Mouse (Mus musculus): ENCODE measurements at regions not wholly inside any gene's neighbourhood (a gene's known extent, or its start where the extent isn't known, plus 50 kb on each side); places are given as distances from the start of the nearest gene placed in this dataset.

DNA sequence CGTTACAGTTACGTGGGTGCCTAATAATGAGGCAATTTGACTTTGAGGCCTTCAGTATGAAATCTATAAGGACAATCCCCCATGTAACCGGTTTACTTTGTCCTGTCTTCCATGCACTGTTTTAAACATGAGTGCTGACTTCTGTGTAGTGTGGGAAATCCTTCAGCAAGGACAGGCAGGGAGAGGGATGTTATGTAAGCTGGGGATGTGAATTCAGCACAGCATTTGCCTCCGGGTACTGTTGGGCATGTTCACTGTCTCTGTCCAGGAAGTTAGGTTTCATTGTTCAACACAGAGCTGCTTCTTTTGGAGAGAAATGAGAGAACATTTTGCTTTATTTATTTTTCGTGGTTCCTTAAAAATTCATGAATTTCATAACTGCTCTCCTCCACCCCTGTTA lies 322.7 kb downstream of the Rnf144a start:
- H3K9me3 ChIP-seq (ENCODE audit: control insufficient read depth, low read depth, low read length) = no peaks in the 10 kb centered on the region
- ATAC-seq (ENCODE audit: insufficient number of reproducible peaks, insufficient read depth, low FRiP score, low read depth) = no peak

DNA sequence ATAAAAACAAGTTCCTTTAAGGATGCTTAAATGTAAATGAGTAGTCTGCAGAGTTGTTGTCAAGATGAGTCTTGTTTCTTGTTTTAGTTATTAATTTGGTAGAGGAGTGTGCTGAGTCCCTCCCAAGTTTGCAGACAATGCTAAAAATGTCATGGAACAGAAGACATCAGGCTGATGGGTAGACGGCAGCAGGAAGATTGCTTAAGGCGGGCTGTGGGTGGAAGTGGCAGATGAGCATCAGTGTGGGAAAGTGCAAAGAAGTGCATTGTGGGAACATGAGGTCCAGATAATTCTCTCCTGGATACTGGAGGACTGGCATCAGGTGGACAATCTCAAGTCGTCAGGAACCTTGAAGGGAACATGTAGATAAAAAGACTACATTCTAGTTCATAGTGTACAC lies 323.2 kb downstream of the Rnf144a start:
- no peaks in the 10 kb centered on the region for H3K36me3 ChIP-seq (ENCODE audit: control insufficient read depth, insufficient read depth, low read length)
- H3K4me2 ChIP-seq (replicated peaks; ENCODE audit: low read depth, low read length) = no peak overlapping the region
- H3K4me1 ChIP-seq (ENCODE audit: control insufficient read depth, insufficient read depth, low read length) = no peaks in the 10 kb centered on the region
- ATAC-seq (ENCODE audit: insufficient number of reproducible peaks, insufficient read depth, low FRiP score, low read depth) = no peak
- WGBS = 70% methylated on average over 3 of the region's 3 CpGs
- no peak overlapping the region for H3K9ac ChIP-seq (replicated peaks; ENCODE audit: low read depth, low read length)
- H3K4me3 ChIP-seq (ENCODE audit: low read depth, low read length) = no peak overlapping the region
- H3K9me3 ChIP-seq (ENCODE audit: control insufficient read depth, low read depth, low read length) = no peaks in the 10 kb centered on the region
- no peak overlapping the region for H3K27ac ChIP-seq (ENCODE audit: low read length)
- no peaks in the 10 kb centered on the region for H3K27me3 ChIP-seq (ENCODE audit: control insufficient read depth, insufficient read depth, low read length)

More for the DNA sequence above, 322.7 kb downstream of the Rnf144a start:
- no peak overlapping the region for H3K4me2 ChIP-seq (replicated peaks; ENCODE audit: low read depth, low read length)
- no peaks in the 10 kb centered on the region for H3K27me3 ChIP-seq (ENCODE audit: control insufficient read depth, insufficient read depth, low read length)
- no peak overlapping the region for H3K27ac ChIP-seq (ENCODE audit: low read length)
- no peak overlapping the region for H3K4me3 ChIP-seq (ENCODE audit: low read depth, low read length)
- no peak overlapping the region for H3K9ac ChIP-seq (replicated peaks; ENCODE audit: low read depth, low read length)
- 63% methylated on average over 5 of the region's 5 CpGs for WGBS
- no peaks in the 10 kb centered on the region for H3K36me3 ChIP-seq (ENCODE audit: control insufficient read depth, insufficient read depth, low read length)
- H3K4me1 ChIP-seq (ENCODE audit: control insufficient read depth, insufficient read depth, low read length) = no peaks in the 10 kb centered on the region

GRCm38 (mm10) chr12:26088389-26088788 lies 326.7 kb downstream of the Rnf144a start:
- Histone ChIP-seq H3K4me2 (replicated peaks; ENCODE audit: low read depth, low read length) (no peak overlapping the region), H3K27me3 (ENCODE audit: control insufficient read depth, insufficient read depth, low read length) (no peaks in the 10 kb centered on the region), H3K4me1 (ENCODE audit: control insufficient read depth, insufficient read depth, low read length) (no peaks in the 10 kb centered on the region), H3K27ac (ENCODE audit: low read length) (no peak overlapping the region), H3K9me3 (ENCODE audit: control insufficient read depth, low read depth, low read length) (no peaks in the 10 kb centered on the region), H3K4me3 (ENCODE audit: low read depth, low read length) (no peak overlapping the region), H3K9ac (replicated peaks; ENCODE audit: low read depth, low read length) (no peak overlapping the region), H3K36me3 (ENCODE audit: control insufficient read depth, insufficient read depth, low read length) (no peaks in the 10 kb centered on the region)
- ATAC-seq (ENCODE audit: insufficient number of reproducible peaks, insufficient read depth, low FRiP score, low read depth) = no peak
- WGBS = 77% methylated on average over 3 of the region's 3 CpGs

DNA sequence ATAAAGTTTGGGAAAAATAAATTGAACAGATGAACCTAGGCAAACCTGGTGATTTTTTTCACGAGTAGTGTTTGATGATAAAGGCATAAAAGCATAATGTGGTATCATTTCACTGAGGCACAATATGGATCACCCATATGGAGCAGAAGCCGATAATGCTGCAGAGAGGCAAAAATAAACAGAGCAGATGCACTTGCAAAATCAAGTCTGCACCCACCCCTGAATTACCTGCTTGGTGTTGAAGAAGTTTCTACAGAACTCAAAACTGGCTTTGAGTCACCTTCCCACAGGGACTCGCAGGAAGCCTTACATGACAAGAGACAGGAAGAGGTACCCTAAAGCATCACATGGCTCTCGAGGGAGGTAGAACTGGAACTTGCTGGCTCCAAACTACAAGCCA lies 328.1 kb downstream of the Rnf144a start:
- no peak overlapping the region for H3K4me3 ChIP-seq (ENCODE audit: low read depth, low read length)
- H3K27ac ChIP-seq (ENCODE audit: low read length) = no peak overlapping the region
- H3K4me2 ChIP-seq (replicated peaks; ENCODE audit: low read depth, low read length) = no peak overlapping the region
- no peaks in the 10 kb centered on the region for H3K9me3 ChIP-seq (ENCODE audit: control insufficient read depth, low read depth, low read length)
- 88% methylated on average over 4 of the region's 4 CpGs for WGBS
- no peaks in the 10 kb centered on the region for H3K36me3 ChIP-seq (ENCODE audit: control insufficient read depth, insufficient read depth, low read length)
- no peak for ATAC-seq (ENCODE audit: insufficient number of reproducible peaks, insufficient read depth, low FRiP score, low read depth)
- H3K27me3 ChIP-seq (ENCODE audit: control insufficient read depth, insufficient read depth, low read length) = no peaks in the 10 kb centered on the region
- no peak overlapping the region for H3K9ac ChIP-seq (replicated peaks; ENCODE audit: low read depth, low read length)
- no peaks in the 10 kb centered on the region for H3K4me1 ChIP-seq (ENCODE audit: control insufficient read depth, insufficient read depth, low read length)

DNA sequence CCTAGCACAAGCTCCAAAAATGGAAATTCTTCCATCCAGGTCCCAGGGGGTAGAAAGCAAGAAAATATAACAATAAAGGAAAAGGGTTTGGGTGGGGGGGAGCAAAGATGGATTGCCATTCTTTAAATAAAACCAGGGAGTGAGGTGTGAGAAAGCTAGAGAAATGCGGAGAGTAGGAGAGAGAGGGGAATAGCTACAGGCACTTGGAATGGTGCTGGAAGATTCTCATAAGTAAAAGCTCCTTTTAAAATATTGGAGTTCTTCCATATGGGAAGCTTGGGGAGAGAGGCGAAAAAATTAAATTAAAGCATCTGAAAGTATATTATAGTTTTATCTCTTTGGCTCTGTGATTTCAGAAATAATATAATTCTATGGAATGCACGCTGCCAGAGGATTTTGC lies 328.6 kb downstream of the Rnf144a start:
- Histone ChIP-seq H3K27ac (ENCODE audit: low read length) (no peak overlapping the region), H3K9me3 (ENCODE audit: control insufficient read depth, low read depth, low read length) (no peaks in the 10 kb centered on the region), H3K9ac (replicated peaks; ENCODE audit: low read depth, low read length) (no peak overlapping the region), H3K27me3 (ENCODE audit: control insufficient read depth, insufficient read depth, low read length) (no peaks in the 10 kb centered on the region), H3K4me2 (replicated peaks; ENCODE audit: low read depth, low read length) (no peak overlapping the region), H3K4me3 (ENCODE audit: low read depth, low read length) (no peak overlapping the region), H3K4me1 (ENCODE audit: control insufficient read depth, insufficient read depth, low read length) (no peaks in the 10 kb centered on the region), H3K36me3 (ENCODE audit: control insufficient read depth, insufficient read depth, low read length) (no peaks in the 10 kb centered on the region)
- WGBS = 84% methylated on average over 3 of the region's 3 CpGs
- ATAC-seq (ENCODE audit: insufficient number of reproducible peaks, insufficient read depth, low FRiP score, low read depth) = no peak

DNA sequence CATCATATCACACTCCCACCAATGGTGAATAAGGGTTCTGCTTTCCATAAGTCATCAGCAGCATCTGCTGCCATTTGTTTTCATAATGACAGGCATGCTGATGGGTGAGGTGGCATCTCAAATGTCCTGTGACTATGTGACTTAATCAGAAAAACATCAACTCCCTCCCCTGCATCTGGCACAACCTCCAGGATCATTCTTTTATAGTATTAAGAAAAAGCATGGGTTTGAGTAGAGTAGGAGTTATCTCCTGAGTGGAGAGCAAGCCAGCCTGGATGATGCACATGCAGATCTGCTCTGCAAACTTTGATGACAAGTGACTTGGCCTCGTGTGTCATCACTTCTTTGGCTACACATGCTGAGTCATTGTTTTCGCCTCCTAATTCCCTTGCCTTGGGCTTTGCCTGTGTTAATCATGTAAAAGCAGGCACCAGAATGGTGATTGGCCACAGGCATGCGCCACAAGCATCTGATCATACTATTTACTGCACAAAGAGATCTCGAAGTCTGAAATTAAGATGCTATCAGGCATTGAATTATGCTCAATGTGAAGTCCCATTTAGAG lies 335.9 kb downstream of the Rnf144a start:
- no peaks in the 10 kb centered on the region for H3K4me1 ChIP-seq (ENCODE audit: control insufficient read depth, insufficient read depth, low read length)
- 67% methylated on average over 4 of the region's 4 CpGs for WGBS
- H3K27ac ChIP-seq (ENCODE audit: low read length) = no peak overlapping the region
- ATAC-seq (ENCODE audit: insufficient number of reproducible peaks, insufficient read depth, low FRiP score, low read depth) = no peak
- H3K9ac ChIP-seq (replicated peaks; ENCODE audit: low read depth, low read length) = no peak overlapping the region
- no peaks in the 10 kb centered on the region for H3K36me3 ChIP-seq (ENCODE audit: control insufficient read depth, insufficient read depth, low read length)
- H3K9me3 ChIP-seq (ENCODE audit: control insufficient read depth, low read depth, low read length) = no peaks in the 10 kb centered on the region
- no peak overlapping the region for H3K4me3 ChIP-seq (ENCODE audit: low read depth, low read length)
- no peak overlapping the region for H3K4me2 ChIP-seq (replicated peaks; ENCODE audit: low read depth, low read length)
- no peaks in the 10 kb centered on the region for H3K27me3 ChIP-seq (ENCODE audit: control insufficient read depth, insufficient read depth, low read length)

DNA sequence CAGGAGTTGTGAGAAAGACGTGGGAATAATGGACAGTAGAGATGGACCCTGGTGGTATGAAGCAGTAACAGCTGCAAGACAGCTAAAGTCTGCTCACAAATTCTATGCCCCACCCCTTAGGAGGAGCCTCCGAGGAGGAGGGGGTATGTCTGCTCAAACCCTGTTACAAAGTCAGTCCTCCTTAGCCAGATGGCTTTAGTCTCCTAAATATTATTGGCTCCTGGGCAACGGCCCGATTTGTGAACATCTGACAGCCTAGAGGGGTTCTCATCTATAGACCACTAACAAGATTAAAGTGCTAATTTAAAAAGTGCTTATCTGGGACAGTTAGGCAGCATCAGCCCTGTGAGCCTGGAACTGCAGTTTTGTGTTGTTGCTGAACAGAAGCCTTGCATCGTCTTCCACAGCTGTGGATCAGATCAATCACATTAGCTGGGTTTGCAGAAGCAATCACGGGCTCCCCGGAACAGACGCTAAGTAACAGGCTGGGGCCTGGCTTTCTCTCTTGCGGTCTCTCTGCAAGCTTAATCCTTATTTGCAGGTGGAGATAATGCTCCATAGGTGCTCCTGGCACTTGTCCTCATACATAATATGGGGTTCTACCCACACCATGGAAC lies 339.3 kb downstream of the Rnf144a start:
- no peak overlapping the region for H3K4me3 ChIP-seq (ENCODE audit: low read depth, low read length)
- H3K36me3 ChIP-seq (ENCODE audit: control insufficient read depth, insufficient read depth, low read length) = no peaks in the 10 kb centered on the region
- H3K9ac ChIP-seq (replicated peaks; ENCODE audit: low read depth, low read length) = no peak overlapping the region
- ATAC-seq (ENCODE audit: insufficient number of reproducible peaks, insufficient read depth, low FRiP score, low read depth) = no peak
- WGBS = 24% methylated on average over 9 of the region's 9 CpGs
- no peaks in the 10 kb centered on the region for H3K9me3 ChIP-seq (ENCODE audit: control insufficient read depth, low read depth, low read length)
- H3K4me1 ChIP-seq (ENCODE audit: control insufficient read depth, insufficient read depth, low read length) = no peaks in the 10 kb centered on the region
- H3K27ac ChIP-seq (ENCODE audit: low read length) = no peak overlapping the region
- no peak overlapping the region for H3K4me2 ChIP-seq (replicated peaks; ENCODE audit: low read depth, low read length)
- H3K27me3 ChIP-seq (ENCODE audit: control insufficient read depth, insufficient read depth, low read length) = no peaks in the 10 kb centered on the region

- H3K9ac ChIP-seq (replicated peaks; ENCODE audit: low read depth, low read length) = no peak overlapping the region
- no peaks in the 10 kb centered on the region for H3K36me3 ChIP-seq (ENCODE audit: control insufficient read depth, insufficient read depth, low read length)
- H3K4me3 ChIP-seq (ENCODE audit: low read depth, low read length) = no peak overlapping the region
- no peaks in the 10 kb centered on the region for H3K27me3 ChIP-seq (ENCODE audit: control insufficient read depth, insufficient read depth, low read length)
- ATAC-seq (ENCODE audit: insufficient number of reproducible peaks, insufficient read depth, low FRiP score, low read depth) = no peak
- WGBS = 78% methylated on average over 7 of the region's 7 CpGs
- no peaks in the 10 kb centered on the region for H3K9me3 ChIP-seq (ENCODE audit: control insufficient read depth, low read depth, low read length)
- H3K4me2 ChIP-seq (replicated peaks; ENCODE audit: low read depth, low read length) = no peak overlapping the region
- H3K27ac ChIP-seq (ENCODE audit: low read length) = no peak overlapping the region
- peaks cover 5% of the 10 kb centered on the region; the same call in 1 of the 2 replicates for H3K4me1 ChIP-seq (ENCODE audit: control insufficient read depth, insufficient read depth, low read length)
Observed at GRCm38 (mm10) chr12:26072180-26072579, 342.9 kb downstream of the Rnf144a start.

DNA sequence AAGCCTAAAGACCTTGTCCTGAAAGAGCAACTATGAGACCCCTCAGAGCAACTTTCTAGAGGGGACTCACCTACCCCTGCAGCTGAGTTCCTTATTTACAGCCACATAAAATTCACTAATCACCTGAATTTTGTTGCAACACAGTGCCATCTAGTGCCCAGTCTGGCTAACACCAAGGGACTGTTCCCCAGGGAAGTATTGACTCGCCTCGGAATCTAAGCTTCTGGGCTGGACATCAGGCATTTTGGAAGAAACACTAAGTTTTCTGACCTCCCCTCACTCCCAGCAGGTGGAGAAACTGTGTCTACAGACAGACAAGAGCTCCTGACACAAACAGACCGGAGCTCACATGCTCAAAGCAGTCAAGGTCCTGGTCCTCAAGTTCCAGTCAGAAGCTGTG lies 343.4 kb downstream of the Rnf144a start:
- H3K4me2 ChIP-seq (replicated peaks; ENCODE audit: low read depth, low read length) = no peak overlapping the region
- ATAC-seq (ENCODE audit: insufficient number of reproducible peaks, insufficient read depth, low FRiP score, low read depth) = no peak
- 5% methylated on average over 3 of the region's 3 CpGs for WGBS

More for the DNA sequence above, 343.4 kb downstream of the Rnf144a start:
- H3K4me3 ChIP-seq (ENCODE audit: low read depth, low read length) = no peak overlapping the region
- no peaks in the 10 kb centered on the region for H3K36me3 ChIP-seq (ENCODE audit: control insufficient read depth, insufficient read depth, low read length)
- H3K27ac ChIP-seq (ENCODE audit: low read length) = no peak overlapping the region
- H3K4me1 ChIP-seq (ENCODE audit: control insufficient read depth, insufficient read depth, low read length) = peaks cover 5% of the 10 kb centered on the region; the same call in 1 of the 2 replicates
- H3K27me3 ChIP-seq (ENCODE audit: control insufficient read depth, insufficient read depth, low read length) = no peaks in the 10 kb centered on the region
- H3K9me3 ChIP-seq (ENCODE audit: control insufficient read depth, low read depth, low read length) = no peaks in the 10 kb centered on the region
- H3K9ac ChIP-seq (replicated peaks; ENCODE audit: low read depth, low read length) = no peak overlapping the region
